In genomic region chr7:105743926-105744590, GRCm38 (mm10) we compare ENCODE assay signal across 8 mouse cellular contexts. TPM values are rescaled to one million over a fixed set of nuclear protein-coding genes. Genes with fewer than 3 reads are reported as not detected.
DNase-seq lines count a peak whose midpoint lies in the region; ATAC-seq and TF ChIP-seq lines count a peak whose summit lies in the region.

Taf10 (minus strand) TSS chr7:105744361.

- peaks cover 64% of the 10 kb centered on the region for H3K36me3 ChIP-seq in heart, embryonic 10.5 days
- peaks cover 69% of the 10 kb centered on the region for H3K36me3 ChIP-seq in kidney, embryonic 15.5 days
- H3K36me3 ChIP-seq in liver, adult 2 months (ENCODE audit: control insufficient read depth, insufficient read depth, low read length): peaks cover 42% of the 10 kb centered on the region

- no peaks in the 10 kb centered on the region for H3K9me3 ChIP-seq in heart, embryonic 10.5 days
- no peaks in the 10 kb centered on the region for H3K9me3 ChIP-seq in kidney, embryonic 15.5 days (replicated peaks)

- 0 out of 2 replicates have a peak, but pooled peaks cover 4% of the 10 kb centered on the region for H3K79me2 ChIP-seq in liver, adult 2 months (ENCODE audit: control insufficient read depth, insufficient read depth, low read length)

- H3K9ac ChIP-seq in kidney, embryonic 15.5 days: peak within 1 kb of the TSS; percentile 94
- peak within 1 kb of the TSS; percentile 89 for H3K9ac ChIP-seq in liver, adult 2 months (ENCODE audit: low read depth, low read length)

- H3K4me3 ChIP-seq in embryonic fibroblast, embryonic 13.5 days (ENCODE audit: insufficient read depth, low read length): peak within 1 kb of the TSS; percentile 55
- peak within 1 kb of the TSS; percentile 96 for H3K4me3 ChIP-seq in heart, embryonic 10.5 days
- peak within 1 kb of the TSS; percentile 98 for H3K4me3 ChIP-seq in kidney, embryonic 15.5 days (replicated peaks)
- peak within 1 kb of the TSS; percentile 79 for H3K4me3 ChIP-seq in liver, adult 2 months (ENCODE audit: insufficient read depth, low read depth, low read length)

- H3K27me3 ChIP-seq in heart, embryonic 10.5 days (ENCODE audit: insufficient read depth, poor library complexity, severe bottlenecking): no peaks in the 10 kb centered on the region
- no peaks in the 10 kb centered on the region for H3K27me3 ChIP-seq in kidney, embryonic 15.5 days
- H3K27me3 ChIP-seq in liver, adult 2 months (ENCODE audit: control insufficient read depth, insufficient read depth, low read length): no peaks in the 10 kb centered on the region

- under 1% methylated on average over 66 of the region's 67 CpGs for WGBS in heart, embryonic 10.5 days
- under 1% methylated on average over 63 of the region's 67 CpGs for WGBS in kidney, embryonic 15.5 days
- under 1% methylated on average over 65 of the region's 67 CpGs for WGBS in liver, adult 2 months

- peak; percentile 72 for TF ChIP-seq POLR2A in embryonic fibroblast, embryonic 13.5 days (IDR thresholded peaks at IDR 0.05; ENCODE audit: low read depth, low read length)
- peak; percentile 52; the same call in 1 of the 2 replicates for TF ChIP-seq POLR2A in liver, adult 2 months (IDR thresholded peaks at IDR 0.05; ENCODE audit: extremely low read depth, insufficient read depth, low read length)

- H3K4me1 ChIP-seq in embryonic fibroblast, embryonic 13.5 days (ENCODE audit: control insufficient read depth, insufficient read depth, low read length): peaks cover 9% of the 10 kb centered on the region
- H3K4me1 ChIP-seq in heart, embryonic 10.5 days: peaks cover 20% of the 10 kb centered on the region; the same call in 1 of the 2 replicates
- H3K4me1 ChIP-seq in kidney, embryonic 15.5 days: peaks cover 15% of the 10 kb centered on the region
- H3K4me1 ChIP-seq in liver, adult 2 months (ENCODE audit: control insufficient read depth, insufficient read depth, low read length): peaks cover 3% of the 10 kb centered on the region; the same call in 1 of the 2 replicates

- peak within 1 kb of the TSS; percentile 82 for H3K4me2 ChIP-seq in kidney, embryonic 15.5 days

- H3K27ac ChIP-seq in embryonic fibroblast, embryonic 13.5 days (ENCODE audit: insufficient read depth, low read length): peak within 1 kb of the TSS; percentile 81
- H3K27ac ChIP-seq in heart, embryonic 10.5 days: peak within 1 kb of the TSS; percentile 96
- H3K27ac ChIP-seq in kidney, embryonic 15.5 days: peak within 1 kb of the TSS; percentile 83
- H3K27ac ChIP-seq in liver, adult 2 months (replicated peaks; ENCODE audit: insufficient read depth, low read depth, low read length): peak within 1 kb of the TSS; percentile 41

- ATAC-seq in kidney, embryonic 15.5 days (replicated peaks; ENCODE audit: low FRiP score): peak; percentile 98
- ATAC-seq in monocyte, adult 5-6 weeks (replicated peaks; ENCODE audit: insufficient number of reproducible peaks, low FRiP score, low TSS enrichment, poor library complexity, severe bottlenecking): peak; percentile 95

- peak; percentile 95 for DNase-seq in CD4-positive helper T cell, adult 2 months (ENCODE audit: low read depth, low spot score)
- DNase-seq in brain, adult 2 months (ENCODE audit: low read depth, low spot score): peak; percentile 97
- peak; percentile 98 for DNase-seq in heart, embryonic 10.5 days (ENCODE audit: low spot score)
- DNase-seq in liver, adult 2 months (ENCODE audit: extremely low read depth, low read depth, low spot score): peak; percentile 82
- DNase-seq in spleen, postnatal 36 days (ENCODE audit: low spot score in 2 of 2): peak; percentile 90 to 93

- no peak for TF ChIP-seq CTCF in embryonic fibroblast, embryonic 13.5 days (IDR thresholded peaks at IDR 0.05; ENCODE audit: borderline replicate concordance, insufficient read depth, low read length)
- peak; percentile 65 for TF ChIP-seq CTCF in liver, adult 2 months (IDR thresholded peaks at IDR 0.05; ENCODE audit: low read depth, low read length)

RNA-seq across cellular contexts. Expression of gene Taf10, which starts in this region (rescaled TPM):
- polyA plus RNA-seq in embryonic fibroblast, embryonic 13.5 days (2011; ENCODE audit: insufficient read length, low read depth, missing spikeins): 146 and 155 TPM in 2 replicates
- polyA plus RNA-seq in heart, embryonic 10.5 days (2016; fragmentation: Nextera tagmentation; extraction: Ambion mirVana): 153 and 184 TPM in 2 replicates
- 127 and 136 TPM in 2 replicates for polyA plus RNA-seq in kidney, embryonic 15.5 days (2015; fragmentation: Nextera tagmentation; extraction: Ambion mirVana)
- 87.3 and 107 TPM in 2 replicates for total RNA-seq in liver, adult 2 months (2014; rRNA removed)
- polyA plus RNA-seq in liver, adult 2 months (2012; rRNA removed): 296 and 310 TPM in 2 replicates
- total RNA-seq in monocyte, adult 5-6 weeks (2017): 113 to 187 TPM (median 117 TPM) in 3 replicates

Comparison
In these comparisons a context has a peak if more than half of its experiments do, and no peak if none do; other contexts are left out.
1. Peak in every context shown above with its lines: DNase-seq, ATAC-seq, H3K4me3 ChIP-seq and H3K27ac ChIP-seq.
2. H3K27ac ChIP-seq: peak in every context shown above with its lines; median percentile 96 in heart, embryonic 10.5 days; 83 in kidney, embryonic 15.5 days; 81 in embryonic fibroblast, embryonic 13.5 days; 41 in liver, adult 2 months.